Mouse (Mus musculus) brain, embryonic 14.5 days (tissue): Measurements from ENCODE around the gene Polr3g. TPM values are rescaled to one million over a fixed set of nuclear protein-coding genes. Genes with fewer than 3 reads are reported as not detected.

Experiments used
- DNase-seq: peaks from one replicate; pipeline ENCODE4 v3.0.0-alpha.2; 2011; ENCODE audit warnings: low read depth
- CTCF ChIP-seq: fragments of 200-500 bp; IDR thresholded peaks from 2 replicates; pipeline ENCODE4 v1.5.1; 2012; ENCODE audit warnings: inconsistent platforms, mild to moderate bottlenecking, moderate library complexity, borderline replicate concordance; ENCODE audit not compliant: insufficient read depth, insufficient read length; ENCODE audit errors: extremely low read depth
- POLR2A ChIP-seq: fragments of 200-500 bp; IDR thresholded peaks from 2 replicates; pipeline ENCODE4 v1.6.1; 2012; ENCODE audit warnings: mild to moderate bottlenecking, inconsistent platforms, borderline replicate concordance; ENCODE audit not compliant: poor library complexity, insufficient read depth, insufficient read length, severe bottlenecking; ENCODE audit errors: extremely low read depth
- polyA plus RNA-seq: library from polyadenylated mRNA; depleted of rRNA; stranded (reverse); fragments of >200 nt; gene quantifications from 2 replicates; pipeline ENCODE4 v1.2.3, GENCODE M21; 2012

Gene Polr3g
- polyA plus RNA-seq, 1 experiment, result 3.6 TPM

- no peak for DNase-seq
- TF ChIP-seq CTCF (no peak), POLR2A (no peak)
Measured at GRCm38 (mm10) chr13:81713896-81714295, 3.1 kb upstream of the Polr3g start.

- peak; percentile 53 for DNase-seq
- TF ChIP-seq POLR2A (no peak), CTCF (no peak)
Measured at GRCm38 (mm10) chr13:81711546-81712371, 946 bp upstream of the Polr3g start.

- no peak for TF ChIP-seq POLR2A
- no peak for TF ChIP-seq CTCF
- DNase-seq, result no peak
Measured at GRCm38 (mm10) chr13:81710266-81710665, 547 bp downstream of the Polr3g start.

GRCm38 (mm10) chr13:81709805-81710204 is 1.0 kb downstream of the Polr3g start:
- TF ChIP-seq CTCF (no peak), POLR2A (no peak)

GRCm38 (mm10) chr13:81706311-81706710 is 4.5 kb downstream of the Polr3g start:
- no peak for DNase-seq
- TF ChIP-seq POLR2A (no peak), CTCF (no peak)

More at GRCm38 (mm10) chr13:81709805-81710204, 1.0 kb downstream of the Polr3g start:
- no peak for DNase-seq

GRCm38 (mm10) chr13:81703621-81704020 is 7.2 kb downstream of the Polr3g start:
- no peak for DNase-seq
- no peak for TF ChIP-seq CTCF
- no peak for TF ChIP-seq POLR2A

- DNase-seq, result no peak
- TF ChIP-seq POLR2A (no peak), CTCF (no peak)
Measured at GRCm38 (mm10) chr13:81703148-81703547, 7.7 kb downstream of the Polr3g start.

- DNase-seq, result no peak
- no peak for TF ChIP-seq CTCF
- no peak for TF ChIP-seq POLR2A
Measured at GRCm38 (mm10) chr13:81694446-81694845, 16.4 kb downstream of the Polr3g start.

GRCm38 (mm10) chr13:81691606-81692005 is 19.2 kb downstream of the Polr3g start:
- TF ChIP-seq CTCF (no peak), POLR2A (no peak)
- peak; percentile 75 for DNase-seq

- no peak for DNase-seq
- TF ChIP-seq CTCF (no peak), POLR2A (no peak)
Measured at GRCm38 (mm10) chr13:81690477-81690876, 20.3 kb downstream of the Polr3g start.

- no peak for TF ChIP-seq CTCF
- TF ChIP-seq POLR2A, result no peak
Measured at GRCm38 (mm10) chr13:81689587-81689986, 21.2 kb downstream of the Polr3g start.

GRCm38 (mm10) chr13:81684884-81685283 is 25.9 kb downstream of the Polr3g start:
- DNase-seq, result no peak
- TF ChIP-seq POLR2A, result no peak
- TF ChIP-seq CTCF, result no peak

More at GRCm38 (mm10) chr13:81689587-81689986, 21.2 kb downstream of the Polr3g start:
- DNase-seq, result no peak
